Mouse (Mus musculus): ENCODE data around the gene Mxd1. TPM values are rescaled to one million over a fixed set of nuclear protein-coding genes. Genes with fewer than 3 reads are reported as not detected.
A peak's percentile ranks its signal among the peaks of the same experiment; 100 is the strongest.

The Mxd1 gene
- polyA plus RNA-seq, 1 experiment from 2014 or later: 7.6 TPM

- H3K9me3 ChIP-seq (ENCODE audit: control insufficient read depth, low read length): no peaks in the 10 kb centered on the region
- no peaks in the 10 kb centered on the region for H3K27me3 ChIP-seq (ENCODE audit: control insufficient read depth, insufficient read depth, low read length)
- no peak overlapping the region for H3K9ac ChIP-seq (ENCODE audit: low read length)
- no peak overlapping the region for H3K4me3 ChIP-seq (ENCODE audit: control insufficient read depth in 1 of 2, insufficient read depth in 1 of 2, low read depth in 1 of 2, low read length in 2 of 2)
- peaks cover 31% of the 10 kb centered on the region for H3K36me3 ChIP-seq (ENCODE audit: control insufficient read depth, insufficient read depth, low read length)
- WGBS: 79% methylated on average over 7 of the region's 7 CpGs
- no peak for ATAC-seq (ENCODE audit: insufficient number of reproducible peaks, insufficient read depth, low FRiP score, low read depth)
- H3K4me1 ChIP-seq (ENCODE audit: control insufficient read depth in 2 of 2, insufficient read depth in 2 of 2, low read length in 2 of 2): peaks cover 0 to 4% of the 10 kb centered on the region in 2 experiments; a peak in 2 of 4 replicates
- H3K4me2 ChIP-seq (ENCODE audit: low read length): no peak overlapping the region
- H3K27ac ChIP-seq (replicated peaks in 1 of 2; ENCODE audit: control insufficient read depth in 1 of 2, insufficient read depth in 1 of 2, low read depth in 2 of 2, low read length in 2 of 2): no peak overlapping the region
Measured at GRCm38 (mm10) chr6:86646143-86646542, 22.8 kb downstream of the Mxd1 start.

GRCm38 (mm10) chr6:86645551-86645950 is 23.4 kb downstream of the Mxd1 start:
- Histone ChIP-seq H3K4me1 (ENCODE audit: control insufficient read depth in 2 of 2, insufficient read depth in 2 of 2, low read length in 2 of 2) (peaks cover 0 to 4% of the 10 kb centered on the region in 2 experiments; a peak in 2 of 4 replicates), H3K9ac (ENCODE audit: low read length) (no peak overlapping the region), H3K27me3 (ENCODE audit: control insufficient read depth, insufficient read depth, low read length) (no peaks in the 10 kb centered on the region), H3K4me2 (ENCODE audit: low read length) (no peak overlapping the region), H3K9me3 (ENCODE audit: control insufficient read depth, low read length) (no peaks in the 10 kb centered on the region), H3K36me3 (ENCODE audit: control insufficient read depth, insufficient read depth, low read length) (peaks cover 25% of the 10 kb centered on the region), H3K4me3 (ENCODE audit: control insufficient read depth in 1 of 2, insufficient read depth in 1 of 2, low read depth in 1 of 2, low read length in 2 of 2) (no peak overlapping the region), H3K27ac (replicated peaks in 1 of 2; ENCODE audit: control insufficient read depth in 1 of 2, insufficient read depth in 1 of 2, low read depth in 2 of 2, low read length in 2 of 2) (no peak overlapping the region)
- ATAC-seq (ENCODE audit: insufficient number of reproducible peaks, insufficient read depth, low FRiP score, low read depth): no peak
- WGBS: 69% methylated on average over 4 of the region's 4 CpGs

- no peak overlapping the region for H3K27ac ChIP-seq (replicated peaks in 1 of 2; ENCODE audit: control insufficient read depth in 1 of 2, insufficient read depth in 1 of 2, low read depth in 2 of 2, low read length in 2 of 2)
- no peak overlapping the region for H3K9ac ChIP-seq (ENCODE audit: low read length)
- ATAC-seq (ENCODE audit: insufficient number of reproducible peaks, insufficient read depth, low FRiP score, low read depth): no peak
- no peak overlapping the region for H3K4me2 ChIP-seq (ENCODE audit: low read length)
- H3K9me3 ChIP-seq (ENCODE audit: control insufficient read depth, low read length): no peaks in the 10 kb centered on the region
- no peak overlapping the region for H3K4me3 ChIP-seq (ENCODE audit: control insufficient read depth in 1 of 2, insufficient read depth in 1 of 2, low read depth in 1 of 2, low read length in 2 of 2)
- H3K4me1 ChIP-seq (ENCODE audit: control insufficient read depth in 2 of 2, insufficient read depth in 2 of 2, low read length in 2 of 2): peaks cover 0 to 4% of the 10 kb centered on the region in 2 experiments; a peak in 2 of 4 replicates
- 70% methylated on average over 3 of the region's 3 CpGs for WGBS
- H3K27me3 ChIP-seq (ENCODE audit: control insufficient read depth, insufficient read depth, low read length): no peaks in the 10 kb centered on the region
- H3K36me3 ChIP-seq (ENCODE audit: control insufficient read depth, insufficient read depth, low read length): peaks cover 18% of the 10 kb centered on the region
Measured at GRCm38 (mm10) chr6:86644775-86645400, 24.1 kb downstream of the Mxd1 start.

- Histone ChIP-seq H3K4me2 (ENCODE audit: low read length) (no peak overlapping the region), H3K36me3 (ENCODE audit: control insufficient read depth, insufficient read depth, low read length) (no peaks in the 10 kb centered on the region), H3K27me3 (ENCODE audit: control insufficient read depth, insufficient read depth, low read length) (no peaks in the 10 kb centered on the region), H3K4me3 (ENCODE audit: control insufficient read depth in 1 of 2, insufficient read depth in 1 of 2, low read depth in 1 of 2, low read length in 2 of 2) (no peak overlapping the region), H3K9me3 (ENCODE audit: control insufficient read depth, low read length) (no peaks in the 10 kb centered on the region), H3K27ac (replicated peaks in 1 of 2; ENCODE audit: control insufficient read depth in 1 of 2, insufficient read depth in 1 of 2, low read depth in 2 of 2, low read length in 2 of 2) (no peak overlapping the region), H3K9ac (ENCODE audit: low read length) (no peak overlapping the region), H3K4me1 (ENCODE audit: control insufficient read depth in 2 of 2, insufficient read depth in 2 of 2, low read length in 2 of 2) (peaks cover 0 to 4% of the 10 kb centered on the region in 2 experiments; a peak in 2 of 4 replicates)
- no peak for ATAC-seq (ENCODE audit: insufficient number of reproducible peaks, insufficient read depth, low FRiP score, low read depth)
- WGBS: 51% methylated on average over 8 of the region's 8 CpGs
Measured at GRCm38 (mm10) chr6:86641716-86642115, 27.2 kb downstream of the Mxd1 start.

- 85% methylated on average over 8 of the region's 8 CpGs for WGBS
- H3K36me3 ChIP-seq (ENCODE audit: control insufficient read depth, insufficient read depth, low read length): no peaks in the 10 kb centered on the region
- H3K9me3 ChIP-seq (ENCODE audit: control insufficient read depth, low read length): no peaks in the 10 kb centered on the region
- H3K27me3 ChIP-seq (ENCODE audit: control insufficient read depth, insufficient read depth, low read length): no peaks in the 10 kb centered on the region
- no peak overlapping the region for H3K27ac ChIP-seq (replicated peaks in 1 of 2; ENCODE audit: control insufficient read depth in 1 of 2, insufficient read depth in 1 of 2, low read depth in 2 of 2, low read length in 2 of 2)
- H3K4me2 ChIP-seq (ENCODE audit: low read length): no peak overlapping the region
- no peak overlapping the region for H3K4me3 ChIP-seq (ENCODE audit: control insufficient read depth in 1 of 2, insufficient read depth in 1 of 2, low read depth in 1 of 2, low read length in 2 of 2)
- no peak overlapping the region for H3K9ac ChIP-seq (ENCODE audit: low read length)
- no peak for ATAC-seq (ENCODE audit: insufficient number of reproducible peaks, insufficient read depth, low FRiP score, low read depth)
- peaks cover 4 to 9% of the 10 kb centered on the region in 2 experiments for H3K4me1 ChIP-seq (ENCODE audit: control insufficient read depth in 2 of 2, insufficient read depth in 2 of 2, low read length in 2 of 2)
Measured at GRCm38 (mm10) chr6:86640776-86641175, 28.2 kb downstream of the Mxd1 start.

- peaks cover 4 to 9% of the 10 kb centered on the region in 2 experiments for H3K4me1 ChIP-seq (ENCODE audit: control insufficient read depth in 2 of 2, insufficient read depth in 2 of 2, low read length in 2 of 2)
- H3K9ac ChIP-seq (ENCODE audit: low read length): no peak overlapping the region
- H3K27ac ChIP-seq (replicated peaks in 1 of 2; ENCODE audit: control insufficient read depth in 1 of 2, insufficient read depth in 1 of 2, low read depth in 2 of 2, low read length in 2 of 2): no peak overlapping the region
- WGBS: 73% methylated on average over 3 of the region's 3 CpGs
- H3K4me2 ChIP-seq (ENCODE audit: low read length): no peak overlapping the region
- no peaks in the 10 kb centered on the region for H3K36me3 ChIP-seq (ENCODE audit: control insufficient read depth, insufficient read depth, low read length)
- H3K4me3 ChIP-seq (ENCODE audit: control insufficient read depth in 1 of 2, insufficient read depth in 1 of 2, low read depth in 1 of 2, low read length in 2 of 2): no peak overlapping the region
- H3K9me3 ChIP-seq (ENCODE audit: control insufficient read depth, low read length): no peaks in the 10 kb centered on the region
- H3K27me3 ChIP-seq (ENCODE audit: control insufficient read depth, insufficient read depth, low read length): no peaks in the 10 kb centered on the region
- ATAC-seq (ENCODE audit: insufficient number of reproducible peaks, insufficient read depth, low FRiP score, low read depth): no peak
Measured at GRCm38 (mm10) chr6:86640161-86640560, 28.8 kb downstream of the Mxd1 start.

GRCm38 (mm10) chr6:86639180-86640160 is 29.5 kb downstream of the Mxd1 start:
- Histone ChIP-seq H3K9me3 (ENCODE audit: control insufficient read depth, low read length) (no peaks in the 10 kb centered on the region), H3K4me2 (ENCODE audit: low read length) (no peak overlapping the region), H3K27me3 (ENCODE audit: control insufficient read depth, insufficient read depth, low read length) (no peaks in the 10 kb centered on the region), H3K4me1 (ENCODE audit: control insufficient read depth in 2 of 2, insufficient read depth in 2 of 2, low read length in 2 of 2) (peaks cover 4 to 9% of the 10 kb centered on the region in 2 experiments), H3K36me3 (ENCODE audit: control insufficient read depth, insufficient read depth, low read length) (no peaks in the 10 kb centered on the region), H3K27ac (replicated peaks in 1 of 2; ENCODE audit: control insufficient read depth in 1 of 2, insufficient read depth in 1 of 2, low read depth in 2 of 2, low read length in 2 of 2) (no peak overlapping the region), H3K4me3 (ENCODE audit: control insufficient read depth in 1 of 2, insufficient read depth in 1 of 2, low read depth in 1 of 2, low read length in 2 of 2) (no peak overlapping the region), H3K9ac (ENCODE audit: low read length) (no peak overlapping the region)
- 0 out of 2 replicates have a peak, but pooled peaks have one; percentile 32 for ATAC-seq (ENCODE audit: insufficient number of reproducible peaks, insufficient read depth, low FRiP score, low read depth)
- 68% methylated on average over 18 of the region's 18 CpGs for WGBS

All from heart, embryonic 14.5 days (tissue).